Mouse (Mus musculus): ENCODE results near the gene Stk10.

The Stk10 gene

DNA sequence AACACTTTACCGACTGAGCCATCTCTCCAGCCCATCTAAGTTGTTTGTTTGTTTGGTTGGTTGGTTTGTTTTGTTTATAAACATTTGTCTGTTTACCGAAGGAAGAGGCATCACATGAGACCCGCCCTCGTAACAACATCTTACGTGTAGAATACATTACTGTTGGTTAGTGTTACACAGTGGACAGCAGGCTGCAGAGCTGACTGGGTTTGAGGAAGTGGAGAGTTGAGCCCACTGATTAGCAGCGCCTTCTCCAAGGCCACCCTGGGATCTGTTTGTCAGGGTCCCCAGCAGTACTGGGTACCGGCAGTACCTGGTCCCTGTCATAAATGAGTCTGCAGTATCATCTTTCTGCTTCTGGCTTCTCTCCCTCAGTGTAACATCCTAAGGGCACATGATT lies 35.0 kb downstream of the Stk10 start:
- no peak for DNase-seq (ENCODE audit: low spot score in 2 of 2)

DNA sequence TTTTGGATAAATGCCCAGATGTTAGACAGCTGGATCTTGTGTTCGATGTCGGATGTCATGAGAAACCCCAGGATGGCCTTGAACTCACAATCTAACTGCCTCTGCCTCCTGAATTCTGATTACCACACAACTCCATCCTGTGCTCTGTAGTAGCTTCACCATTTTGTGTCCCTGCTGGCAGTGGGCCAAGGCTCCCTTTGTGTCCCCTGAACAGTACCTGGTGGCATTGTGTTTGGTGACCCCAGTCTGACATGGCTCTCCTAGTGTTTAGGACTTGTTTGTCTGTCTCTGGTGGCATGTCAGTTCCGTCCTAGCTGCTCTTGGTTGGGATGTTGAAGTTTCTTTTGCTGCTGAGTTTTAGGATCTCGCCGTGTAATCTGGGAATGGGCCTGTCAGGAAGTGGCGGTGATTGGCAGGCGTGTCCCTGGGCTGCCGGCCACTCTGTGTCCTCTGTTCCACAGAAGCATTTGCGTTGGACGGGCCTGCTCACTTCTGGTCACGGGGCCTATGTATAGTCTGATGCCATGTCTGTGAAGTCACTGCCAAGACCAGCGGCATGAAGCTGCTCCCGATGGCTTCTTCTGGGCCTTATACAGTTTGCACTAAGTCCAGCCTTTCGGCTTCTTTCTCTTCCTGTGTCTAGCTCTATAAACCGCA lies 35.7 kb downstream of the Stk10 start:
- no peak for DNase-seq (ENCODE audit: low spot score in 2 of 2)

DNA sequence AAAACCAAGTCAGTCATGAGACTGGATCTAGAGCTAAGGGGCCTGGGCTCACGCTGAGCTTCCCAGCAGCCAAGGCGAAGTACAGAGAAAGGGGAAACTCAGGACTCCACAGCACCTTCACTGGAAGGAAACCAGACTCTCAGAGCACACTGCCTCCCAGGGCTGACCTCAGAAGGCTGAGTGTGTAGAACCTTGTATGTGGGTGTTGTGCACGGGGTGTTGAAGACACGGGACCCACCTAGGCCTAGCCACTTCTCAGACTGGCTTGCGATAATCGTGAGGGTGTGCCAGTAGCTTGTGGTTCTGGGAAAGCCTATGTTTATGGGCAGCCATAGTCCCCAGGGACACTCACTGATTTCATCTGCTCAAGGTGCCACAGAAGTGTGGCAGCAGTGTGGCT lies 38.0 kb downstream of the Stk10 start:
- no peak for DNase-seq (ENCODE audit: low spot score in 2 of 2)

DNA sequence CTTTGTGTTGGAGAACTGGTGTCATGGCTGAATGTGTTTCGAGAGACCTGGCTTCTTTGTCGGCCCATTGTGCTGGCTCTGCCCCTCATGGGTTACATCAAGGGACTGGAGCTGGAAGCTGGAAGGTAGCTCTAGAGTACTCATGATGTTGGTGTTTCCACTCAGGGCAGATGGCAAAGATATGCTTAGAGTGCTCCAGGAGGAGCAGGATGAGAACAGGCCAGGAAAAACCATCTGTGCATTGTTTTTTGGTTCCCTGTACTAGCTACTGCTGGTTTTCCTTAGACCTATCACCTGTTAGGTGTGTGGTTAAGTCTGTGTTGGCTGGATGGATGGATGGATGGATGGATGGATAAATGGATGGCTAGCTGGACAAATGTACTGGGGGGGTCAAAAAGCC lies 40.6 kb downstream of the Stk10 start:
- no peak for DNase-seq (ENCODE audit: low spot score in 2 of 2)

- no peak for DNase-seq (ENCODE audit: low spot score in 2 of 2)
Observed at GRCm38 (mm10) chr11:32575964-32576759, 43.1 kb downstream of the Stk10 start.

DNA sequence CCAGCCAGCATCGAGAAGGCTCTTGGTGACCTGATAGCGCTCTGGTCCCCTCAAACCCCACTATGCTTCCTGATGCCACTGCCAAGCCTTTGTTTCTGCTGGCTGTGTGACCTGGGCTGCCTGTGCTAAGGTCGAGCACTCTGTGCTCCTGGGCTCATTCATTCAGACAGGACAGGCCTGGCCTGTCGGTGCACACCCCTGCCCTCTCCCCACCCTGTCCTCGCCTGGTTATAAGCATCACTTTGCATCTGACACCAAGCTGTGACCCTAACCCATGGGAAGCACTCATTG lies 43.6 kb downstream of the Stk10 start:
- DNase-seq (ENCODE audit: low spot score in 2 of 2), result no peak

- no peak for DNase-seq (ENCODE audit: low spot score in 2 of 2)
Observed at GRCm38 (mm10) chr11:32580305-32580947, 47.3 kb downstream of the Stk10 start.

DNA sequence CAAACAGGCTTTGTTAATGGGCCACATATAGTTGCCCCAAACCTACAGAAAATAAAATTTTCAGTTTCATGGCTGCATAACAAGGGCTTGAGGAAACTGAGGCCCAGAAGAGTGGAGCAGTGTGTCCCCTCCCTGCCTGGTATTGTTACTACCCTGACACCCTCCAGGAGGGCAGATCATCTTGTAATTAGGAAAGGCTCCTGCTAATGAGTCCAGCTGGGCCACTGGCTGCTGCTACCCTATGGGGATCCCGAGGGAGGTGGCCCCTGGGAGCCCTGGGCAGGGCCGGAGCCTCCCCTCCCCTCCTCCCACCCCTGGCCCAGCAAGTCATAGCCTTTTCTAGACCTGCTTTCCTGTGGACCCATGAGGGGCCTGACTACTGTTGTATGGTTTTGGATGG lies 47.9 kb downstream of the Stk10 start:
- DNase-seq (ENCODE audit: low spot score in 2 of 2), result no peak

- DNase-seq (ENCODE audit: low spot score in 2 of 2), result no peak
Observed at GRCm38 (mm10) chr11:32582813-32583212, 49.7 kb downstream of the Stk10 start.

DNA sequence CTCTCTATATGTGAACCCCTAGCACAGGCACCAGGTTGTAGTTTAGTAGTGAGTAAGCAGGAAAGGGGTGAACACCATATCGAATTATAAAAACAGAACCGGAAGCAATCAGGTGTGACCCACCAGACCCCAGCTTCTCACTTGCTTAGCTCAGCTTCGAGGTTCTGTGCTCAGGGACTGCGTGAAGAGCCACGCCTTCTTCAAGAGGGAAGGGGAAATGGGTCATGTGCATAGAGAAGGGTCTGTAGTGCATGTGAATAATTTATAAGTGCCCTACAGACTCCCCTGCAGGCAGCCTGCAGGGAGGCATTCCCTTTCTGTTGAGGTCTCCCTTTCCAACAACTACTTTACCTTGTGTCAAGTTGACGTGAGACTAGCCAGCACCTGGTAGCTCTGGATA lies 52.9 kb downstream of the Stk10 start:
- DNase-seq (ENCODE audit: low spot score in 2 of 2), result no peak

- DNase-seq (ENCODE audit: low spot score in 2 of 2), result no peak
Observed at GRCm38 (mm10) chr11:32587191-32588089, 54.3 kb downstream of the Stk10 start.

DNA sequence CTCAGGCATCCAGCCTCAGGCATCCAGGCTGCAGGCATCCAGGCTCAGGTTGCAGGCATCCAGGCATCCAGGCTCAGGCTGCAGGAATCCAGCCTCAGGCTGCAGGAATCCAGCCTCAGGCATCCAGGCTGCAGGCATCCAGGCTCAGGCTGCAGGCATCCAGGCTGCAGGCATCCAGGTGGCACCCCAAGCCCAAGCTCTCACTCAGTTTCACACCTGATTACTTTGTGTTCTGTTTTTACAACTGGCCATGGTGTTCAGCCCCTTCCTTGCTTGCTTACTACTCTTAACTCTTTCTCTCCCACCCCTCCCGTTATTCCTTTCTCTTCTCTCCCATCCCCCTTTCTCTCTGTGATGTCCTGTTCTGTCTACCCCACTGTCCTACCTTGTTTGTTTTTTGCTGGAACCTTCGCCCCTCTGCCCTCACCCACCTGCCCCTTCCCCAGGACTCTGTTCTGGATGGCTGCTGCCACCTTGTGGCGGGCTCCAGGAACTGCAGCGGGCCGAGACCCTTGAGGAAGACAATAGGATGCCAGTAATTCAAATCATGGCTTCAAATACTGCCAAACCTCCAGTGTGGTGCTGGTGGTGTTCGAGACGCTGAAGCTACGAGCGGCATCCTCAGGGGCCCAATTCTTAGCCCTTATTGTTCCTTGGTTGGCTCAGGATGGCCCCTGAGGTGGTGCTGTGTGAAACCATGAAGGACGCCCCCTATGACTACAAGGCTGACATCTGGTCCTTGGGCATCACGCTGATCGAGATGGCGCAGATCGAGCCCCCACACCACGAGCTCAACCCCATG lies 55.2 kb downstream of the Stk10 start:
- DNase-seq (ENCODE audit: low spot score in 2 of 2), result peak; percentile 67 to 81

DNA sequence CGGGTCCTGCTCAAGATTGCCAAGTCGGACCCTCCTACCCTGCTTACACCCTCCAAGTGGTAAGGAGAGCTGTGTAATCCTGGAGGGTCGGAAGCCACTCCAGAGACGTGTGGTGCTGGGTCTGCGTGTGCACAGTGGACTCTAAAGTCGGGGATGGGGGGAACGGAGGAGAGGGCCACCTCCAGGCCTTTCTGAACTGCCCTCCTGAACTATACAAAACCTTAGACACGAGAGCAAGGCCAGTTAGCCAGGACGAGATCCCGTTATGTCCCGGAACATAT lies 55.7 kb downstream of the Stk10 start:
- DNase-seq (ENCODE audit: low spot score in 2 of 2), result no peak

GRCm38 (mm10) chr11:32589201-32589600 lies 56.1 kb downstream of the Stk10 start:
- no peak for DNase-seq (ENCODE audit: low spot score in 2 of 2)

DNA sequence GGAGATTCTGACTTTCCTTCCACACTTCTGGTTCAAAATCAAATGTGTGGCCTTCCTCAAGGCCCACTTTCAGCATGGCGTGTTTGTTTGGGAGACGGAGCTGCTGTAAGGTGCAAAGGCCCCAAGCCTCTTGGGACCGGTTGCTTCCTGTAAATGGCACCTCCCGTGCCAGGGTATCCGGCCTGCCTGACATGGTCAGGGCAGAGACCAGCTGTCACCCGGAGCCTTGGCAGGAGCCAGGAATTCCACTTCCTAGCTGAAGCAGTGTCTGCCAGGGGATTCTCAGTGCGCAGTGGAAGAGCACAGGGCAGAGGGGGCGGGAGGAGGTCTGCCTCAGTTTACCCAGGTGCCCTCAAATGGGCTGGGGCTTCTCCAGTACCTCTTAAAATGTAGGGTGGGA lies 56.7 kb downstream of the Stk10 start:
- DNase-seq (ENCODE audit: low spot score in 2 of 2), result no peak

GRCm38 (mm10) chr11:32590205-32590604 lies 57.1 kb downstream of the Stk10 start:
- no peak for DNase-seq (ENCODE audit: low spot score in 2 of 2)

DNA sequence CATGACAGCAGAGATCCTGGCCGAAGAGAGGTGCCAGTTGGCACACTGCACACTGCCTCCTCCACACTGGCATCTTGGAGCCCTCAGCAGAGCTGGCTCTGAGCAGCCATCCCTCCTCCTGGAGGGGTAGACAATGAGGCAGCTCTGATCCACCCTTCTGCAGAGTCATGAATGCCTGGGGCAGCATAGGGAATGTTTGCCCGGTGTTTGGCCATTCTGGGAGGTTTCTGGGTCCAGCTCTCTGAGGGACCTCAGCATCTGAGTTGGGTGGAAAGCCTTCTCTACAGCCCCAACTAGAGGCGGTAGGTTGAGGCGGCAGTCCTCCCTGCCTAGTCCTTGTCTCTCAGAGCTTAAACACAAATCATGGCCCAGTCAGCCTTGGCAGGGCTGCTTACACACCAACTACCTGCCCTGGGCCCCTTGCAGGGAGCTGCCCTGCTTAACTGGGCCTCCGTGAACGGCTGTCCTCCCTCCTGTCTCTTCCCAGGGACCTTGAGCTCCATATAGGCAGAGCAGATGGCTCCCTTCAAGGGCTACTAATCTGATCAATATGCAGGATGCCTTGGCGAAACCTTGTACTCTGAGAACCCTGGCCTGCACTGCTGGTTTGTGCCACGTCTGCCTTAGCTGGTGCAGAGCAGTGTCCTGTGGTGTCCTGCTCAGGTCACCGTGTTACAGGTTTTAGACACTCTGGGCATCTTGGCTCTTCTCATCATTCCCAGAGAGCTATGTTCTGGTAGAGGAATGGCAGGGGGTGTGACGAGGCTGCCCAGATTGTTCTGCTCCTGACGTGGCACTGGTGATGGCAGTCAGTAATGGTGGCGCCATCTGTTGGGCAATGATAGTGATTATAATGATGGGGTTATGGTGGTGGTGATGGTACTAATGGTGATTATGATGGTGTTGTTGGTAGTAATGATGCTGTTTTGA lies 59.1 kb downstream of the Stk10 start:
- no peak for DNase-seq (ENCODE audit: low spot score in 2 of 2)

DNA sequence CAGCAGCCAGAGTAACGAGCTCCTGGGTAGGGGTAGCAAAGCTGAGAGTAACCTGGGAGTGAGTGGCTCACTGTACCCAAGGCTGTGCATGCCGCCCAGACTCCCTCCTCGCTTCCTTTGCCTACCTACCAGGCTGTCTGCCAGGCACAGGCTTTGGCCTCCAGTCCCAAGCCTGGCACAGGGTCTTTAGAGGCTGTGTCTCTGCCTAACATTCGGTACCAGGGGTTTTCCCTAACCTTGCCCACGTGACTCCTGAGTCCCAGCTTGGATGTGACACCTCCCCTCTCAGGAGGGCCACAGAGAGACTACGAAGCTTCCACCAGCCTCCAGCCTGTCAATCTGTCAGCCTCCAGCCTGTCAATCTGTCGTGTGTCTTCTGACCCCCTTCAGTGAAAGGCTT lies 60.0 kb downstream of the Stk10 start:
- DNase-seq (ENCODE audit: low spot score in 2 of 2), result no peak

DNA sequence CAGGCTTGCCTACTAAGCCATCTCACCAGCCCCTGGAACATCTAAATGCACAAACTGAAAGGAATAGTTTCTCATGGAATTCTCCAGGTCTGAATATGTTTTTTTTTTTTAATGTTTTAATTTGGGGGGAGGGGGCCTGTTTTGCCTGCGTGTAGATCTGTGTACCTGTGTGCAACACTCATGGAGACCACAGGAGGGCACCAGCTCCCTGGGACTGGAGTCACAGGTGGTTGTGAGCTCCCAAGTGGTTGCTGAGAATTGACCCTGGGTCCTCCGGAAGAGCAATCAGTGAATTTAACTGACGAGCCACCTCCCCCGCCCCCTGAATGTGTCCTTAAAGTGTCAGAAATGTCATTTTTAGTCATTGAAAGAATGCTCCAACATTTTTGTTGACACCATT lies 61.0 kb downstream of the Stk10 start:
- DNase-seq (ENCODE audit: low spot score in 2 of 2), result no peak

- DNase-seq (ENCODE audit: low spot score in 2 of 2), result no peak
Observed at GRCm38 (mm10) chr11:32600371-32600770, 67.3 kb downstream of the Stk10 start.

Measured in urinary bladder, postnatal 4 days (tissue).